Mouse (Mus musculus) kidney, embryonic 14.5 days (tissue): ENCODE results near the gene Nr1i3. TPM values are rescaled to one million over a fixed set of nuclear protein-coding genes. Genes with fewer than 3 reads are reported as not detected.
"Not testable (repeated sequence)": the region's sequence is repeated elsewhere in the genome, so short reads cannot be mapped to it uniquely, and the experiment has no call there.

ENCODE experiments used
- ATAC-seq: fragments of 200-750 bp; cut with Nextera tagmentation; 2 replicates; pipeline ENCODE4 v1.8.0; 2017; ENCODE audit warnings: moderate number of reproducible peaks, mild to moderate bottlenecking, moderate TSS enrichment, moderate library complexity; ENCODE audit not compliant: low FRiP score, low TSS enrichment
- H3K27ac ChIP-seq: fragments of 300-500 bp; sonication (generic); 2 replicates; pipeline ENCODE4 v1.5.1; 2014; ENCODE audit warnings: low read depth, mild to moderate bottlenecking, low read length, moderate library complexity, mixed read lengths
- H3K27me3 ChIP-seq: fragments of 300-500 bp; sonication (generic); 2 replicates; pipeline ENCODE4 v1.6.1; 2014; ENCODE audit warnings: mild to moderate bottlenecking, low read length; ENCODE audit not compliant: control insufficient read depth, insufficient read depth
- H3K36me3 ChIP-seq: fragments of 300-500 bp; sonication (generic); 2 replicates; pipeline ENCODE4 v1.6.1; 2014; ENCODE audit warnings: low read length, mixed read lengths; ENCODE audit not compliant: control insufficient read depth, insufficient read depth
- H3K4me1 ChIP-seq: fragments of 300-500 bp; sonication (generic); 2 replicates; pipeline ENCODE4 v1.6.1; 2014; ENCODE audit warnings: low read length, mixed read lengths; ENCODE audit not compliant: control insufficient read depth, insufficient read depth
- H3K4me2 ChIP-seq: fragments of 300-500 bp; sonication (generic); replicated peaks from 2 replicates; pipeline ENCODE4 v1.6.1; 2014; ENCODE audit warnings: low read depth, mild to moderate bottlenecking, low read length
- H3K4me3 ChIP-seq: fragments of 300-500 bp; sonication (generic); 2 replicates; pipeline ENCODE4 v1.5.1; 2014; ENCODE audit warnings: mild to moderate bottlenecking, low read length
- H3K9ac ChIP-seq: fragments of 300-500 bp; sonication (generic); 2 replicates; pipeline ENCODE4 v1.6.1; 2014; ENCODE audit warnings: low read depth, mild to moderate bottlenecking, low read length, moderate library complexity
- H3K9me3 ChIP-seq: fragments of 300-500 bp; sonication (generic); 2 replicates; pipeline ENCODE4 v1.6.1; 2016; ENCODE audit warnings: low read length; ENCODE audit not compliant: control insufficient read depth
- WGBS: fragments of 180-500 bp; shearing (Covaris S2); extraction: QIAGEN DNeasy Blood & Tissue Kit; methylation state at CpG from one replicate; pipeline ENCODE4 v1.1.7; 2014; 5-methylcytosine and 5-hydroxymethylcytosine counted together
- polyA plus RNA-seq: library from polyadenylated mRNA; unstranded; fragments of >200 nt; fragmentation: Nextera tagmentation; extraction: Ambion mirVana; gene quantifications from 2 replicates; pipeline ENCODE4 v1.2.1, GENCODE M21; 2014

Nr1i3 gene
- polyA plus RNA-seq, 1 experiment from 2014 or later, result 0.27 TPM

DNA sequence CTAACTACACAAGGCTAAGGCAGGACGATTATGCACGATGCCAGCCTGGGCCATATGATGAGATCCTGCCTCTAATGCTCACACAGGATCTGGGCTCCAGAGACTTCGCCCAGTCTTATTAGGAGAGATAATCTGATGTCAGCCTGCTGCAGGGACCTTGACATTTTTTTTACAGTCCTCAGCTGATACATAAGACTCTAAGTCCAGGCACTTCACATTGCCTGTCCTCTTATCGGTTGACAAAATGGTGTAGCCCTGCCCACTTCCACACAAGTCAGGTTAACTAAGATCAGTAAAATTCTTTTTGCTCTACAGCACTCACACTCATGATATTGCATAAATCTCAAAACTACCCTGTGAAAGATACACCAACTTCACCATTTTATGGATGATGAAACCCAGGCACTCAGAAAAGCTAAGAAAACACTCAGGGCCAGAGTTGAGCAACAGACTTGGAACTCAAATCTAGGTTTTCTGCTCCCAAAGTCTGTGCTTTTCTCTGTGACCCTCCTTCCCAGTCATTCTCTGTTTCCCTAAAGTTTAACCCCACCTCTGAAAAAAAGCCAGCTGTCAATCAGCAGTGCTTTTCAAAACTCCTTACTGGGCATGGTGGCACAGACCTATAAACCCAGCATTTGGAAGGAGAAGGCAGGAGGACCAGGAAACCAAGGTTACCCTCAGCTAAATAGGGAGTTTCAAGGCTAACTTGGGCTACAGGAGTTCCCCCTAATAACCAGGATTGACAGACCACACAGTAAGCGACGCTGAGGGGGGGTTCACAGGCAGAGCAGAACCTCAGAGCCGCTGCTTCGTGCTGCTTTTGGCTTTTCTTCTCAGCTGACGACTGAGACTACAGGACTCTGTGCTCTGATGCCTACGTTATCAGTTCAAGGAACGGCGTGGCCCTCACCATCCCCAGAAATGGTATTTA is 19.3 kb downstream of the Nr1i3 start:
- ATAC-seq, result no peak
- Histone ChIP-seq H3K4me3 (no peak overlapping the region), H3K4me1 (0 out of 2 replicates have a peak, but pooled peaks cover 5% of the 10 kb centered on the region), H3K9me3 (no peaks in the 10 kb centered on the region), H3K9ac (no peak overlapping the region), H3K27me3 (no peaks in the 10 kb centered on the region), H3K4me2 (no peak overlapping the region), H3K27ac (no peak overlapping the region), H3K36me3 (peaks cover 50% of the 10 kb centered on the region)
- 88% methylated on average over 12 of the region's 12 CpGs for WGBS

DNA sequence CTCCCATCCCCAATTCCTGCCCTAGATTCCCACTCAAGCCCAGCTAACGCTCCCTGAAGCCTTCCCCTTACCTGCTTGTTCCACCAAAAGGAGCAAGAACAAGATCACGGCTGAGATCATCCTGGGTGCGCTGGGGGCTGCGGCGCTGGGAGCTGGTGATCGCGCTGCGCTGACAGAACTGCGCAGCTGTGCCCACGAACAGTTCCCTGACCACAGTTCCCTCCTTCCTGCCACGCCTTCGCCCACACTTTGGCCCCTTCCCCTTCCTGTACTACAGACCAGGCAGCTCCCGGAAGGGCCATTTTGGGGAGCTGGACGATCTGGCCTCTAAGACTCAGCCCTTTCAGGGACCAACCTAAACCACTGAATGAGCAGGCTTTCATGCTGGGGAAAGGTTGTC is 20.4 kb downstream of the Nr1i3 start, which contains the start of gene Fcer1g:
Gene Fcer1g, minus strand, starts transcription at position 240 of the 400 bp plus-strand sequence.
- H3K4me3 ChIP-seq, result no peak within 1 kb of the TSS
- no peak within 1 kb of the TSS for H3K9ac ChIP-seq
- no peak for ATAC-seq
- peaks cover 61% of the 10 kb centered on the region for H3K36me3 ChIP-seq
- H3K27ac ChIP-seq, result no peak within 1 kb of the TSS
- H3K9me3 ChIP-seq, result no peaks in the 10 kb centered on the region
- H3K4me2 ChIP-seq, result no peak within 1 kb of the TSS
- H3K27me3 ChIP-seq, result no peaks in the 10 kb centered on the region
- H3K4me1 ChIP-seq, result 0 out of 2 replicates have a peak, but pooled peaks cover 5% of the 10 kb centered on the region
- WGBS, result 88% methylated on average over 14 of the region's 14 CpGs

DNA sequence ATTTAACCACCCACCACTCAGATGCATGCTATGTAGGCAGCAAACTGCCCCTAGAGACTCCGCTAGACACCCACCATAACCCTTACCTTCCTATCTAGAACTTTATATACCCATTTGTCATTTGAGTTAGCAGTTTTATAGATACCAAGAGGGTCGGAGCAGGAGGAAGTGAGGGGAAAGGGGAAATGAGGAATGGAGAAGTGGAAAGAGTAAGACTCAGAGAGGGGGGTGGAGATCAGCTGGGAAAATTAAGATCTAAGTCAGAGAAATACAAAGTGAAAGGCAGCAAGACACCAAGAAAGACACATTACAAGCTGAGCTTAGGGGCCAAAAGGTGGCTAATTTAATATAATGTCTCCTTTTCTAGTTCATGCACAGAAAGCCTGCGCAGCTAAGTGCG is 20.8 kb downstream of the Nr1i3 start:
- ATAC-seq, result no peak
- H3K27ac ChIP-seq, result no peak overlapping the region
- H3K4me2 ChIP-seq, result no peak overlapping the region
- no peaks in the 10 kb centered on the region for H3K27me3 ChIP-seq
- peaks cover 65% of the 10 kb centered on the region for H3K36me3 ChIP-seq
- no peaks in the 10 kb centered on the region for H3K9me3 ChIP-seq
- no peak overlapping the region for H3K4me3 ChIP-seq
- 0 out of 2 replicates have a peak, but pooled peaks cover 3% of the 10 kb centered on the region for H3K4me1 ChIP-seq
- WGBS, result 78% methylated on average over 4 of the region's 4 CpGs
- H3K9ac ChIP-seq, result no peak overlapping the region

GRCm38 (mm10) chr1:171235791-171236190 is 22.0 kb downstream of the Nr1i3 start:
- no peak overlapping the region for H3K9ac ChIP-seq
- 91% methylated on average over 4 of the region's 4 CpGs for WGBS

DNA sequence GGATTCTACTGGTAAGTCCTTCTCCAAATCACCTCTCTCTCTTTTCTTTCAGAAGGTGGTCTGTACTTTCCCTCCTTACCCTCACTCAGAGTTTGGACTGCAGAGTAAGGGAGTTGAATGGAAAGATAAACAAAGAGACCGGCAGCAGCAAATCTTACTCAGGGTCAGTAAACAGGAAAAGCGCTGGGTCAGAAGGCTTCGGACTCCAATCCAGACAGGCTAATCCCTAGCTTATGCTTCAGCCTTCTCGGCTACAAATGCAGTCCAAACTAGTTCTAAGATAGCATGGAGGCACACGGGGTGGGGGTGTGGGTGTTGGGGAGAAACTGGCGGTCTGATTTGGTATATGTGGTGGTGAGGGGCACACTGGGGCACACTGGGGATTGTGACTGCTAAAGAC is 23.7 kb downstream of the Nr1i3 start:
- H3K9me3 ChIP-seq, result no peaks in the 10 kb centered on the region
- H3K27ac ChIP-seq, result no peak overlapping the region
- H3K4me2 ChIP-seq, result no peak overlapping the region
- no peak overlapping the region for H3K4me3 ChIP-seq
- no peak for ATAC-seq
- peaks cover 93% of the 10 kb centered on the region for H3K36me3 ChIP-seq
- H3K4me1 ChIP-seq, result no peaks in the 10 kb centered on the region
- H3K27me3 ChIP-seq, result no peaks in the 10 kb centered on the region
- no peak overlapping the region for H3K9ac ChIP-seq
- 81% methylated on average over 6 of the region's 6 CpGs for WGBS

More at GRCm38 (mm10) chr1:171235791-171236190, 22.0 kb downstream of the Nr1i3 start:
- ATAC-seq, result no peak
- Histone ChIP-seq H3K9me3 (no peaks in the 10 kb centered on the region), H3K27ac (no peak overlapping the region), H3K27me3 (no peaks in the 10 kb centered on the region), H3K4me1 (no peaks in the 10 kb centered on the region), H3K4me3 (no peak overlapping the region), H3K36me3 (peaks cover 77% of the 10 kb centered on the region), H3K4me2 (no peak overlapping the region)

GRCm38 (mm10) chr1:171238463-171238862 is 24.7 kb downstream of the Nr1i3 start:
- Histone ChIP-seq H3K4me2 (no peak overlapping the region), H3K4me3 (no peak overlapping the region), H3K9ac (no peak overlapping the region), H3K9me3 (no peaks in the 10 kb centered on the region), H3K4me1 (no peaks in the 10 kb centered on the region), H3K27ac (no peak overlapping the region), H3K27me3 (no peaks in the 10 kb centered on the region), H3K36me3 (peaks cover 99% of the 10 kb centered on the region)
- no peak for ATAC-seq
- WGBS, result 72% methylated on average over 14 of the region's 14 CpGs

GRCm38 (mm10) chr1:171239992-171240744 is 26.4 kb downstream of the Nr1i3 start:
- Histone ChIP-seq H3K9me3 (no peaks in the 10 kb centered on the region), H3K4me2 (no peak overlapping the region), H3K27me3 (no peaks in the 10 kb centered on the region), H3K4me3 (no peak overlapping the region), H3K27ac (no peak overlapping the region), H3K36me3 (peaks cover 97% of the 10 kb centered on the region), H3K4me1 (no peaks in the 10 kb centered on the region), H3K9ac (no peak overlapping the region)
- no peak for ATAC-seq
- WGBS, result 55% methylated on average over 15 of the region's 15 CpGs

GRCm38 (mm10) chr1:171240911-171241310 is 27.1 kb downstream of the Nr1i3 start:
- no peaks in the 10 kb centered on the region for H3K9me3 ChIP-seq
- no peak overlapping the region for H3K27ac ChIP-seq
- no peak for ATAC-seq
- 0 out of 2 replicates have a peak, but pooled peaks cover 3% of the 10 kb centered on the region for H3K4me1 ChIP-seq
- WGBS, result 82% methylated on average over 10 of the region's 10 CpGs
- no peak overlapping the region for H3K4me2 ChIP-seq
- H3K27me3 ChIP-seq, result no peaks in the 10 kb centered on the region
- peaks cover 90% of the 10 kb centered on the region for H3K36me3 ChIP-seq
- H3K9ac ChIP-seq, result no peak overlapping the region
- no peak overlapping the region for H3K4me3 ChIP-seq

GRCm38 (mm10) chr1:171241952-171242351 is 28.2 kb downstream of the Nr1i3 start:
- WGBS, result 92% methylated on average over 12 of the region's 12 CpGs
- H3K9me3 ChIP-seq, H3K4me3 ChIP-seq, H3K27me3 ChIP-seq, H3K9ac ChIP-seq, H3K4me1 ChIP-seq, ATAC-seq, H3K4me2 ChIP-seq, H3K27ac ChIP-seq: not testable (repeated sequence)
- peaks cover 80% of the 10 kb centered on the region for H3K36me3 ChIP-seq
